Mouse (Mus musculus) C2C12 (cell line): ENCODE data around the gene Gm10160. TPM values are rescaled to one million over a fixed set of nuclear protein-coding genes. Genes with fewer than 3 reads are reported as not detected.

Experiments used
- H3K27me3 ChIP-seq: one replicate; pipeline ENCODE4 v1.6.1; 2011; ENCODE audit not compliant: control insufficient read depth, insufficient read depth, insufficient read length
- H3K36me3 ChIP-seq: one replicate; pipeline ENCODE4 v1.6.1; 2011; ENCODE audit not compliant: control insufficient read depth, insufficient read depth
- H3K4me3 ChIP-seq: one replicate; pipeline ENCODE4 v1.5.1; 2011; ENCODE audit warnings: mild to moderate bottlenecking, control low read depth; ENCODE audit not compliant: poor library complexity, insufficient read depth, severe bottlenecking
- H3K79me2 ChIP-seq: one replicate; pipeline ENCODE4 v1.6.1; 2011; ENCODE audit not compliant: control insufficient read depth, insufficient read depth
- H3K79me3 ChIP-seq: one replicate; pipeline ENCODE4 v1.6.1; 2011; ENCODE audit warnings: low read depth, control low read depth
- H3ac ChIP-seq: one replicate; pipeline ENCODE3; 2011; ENCODE audit warnings: low read depth; ENCODE audit not compliant: control insufficient read depth, insufficient read length
- CEBPB ChIP-seq: IDR thresholded peaks from one replicate; pipeline ENCODE4 v1.6.1; 2011; ENCODE audit warnings: low read depth, mild to moderate bottlenecking, control low read depth, moderate library complexity
- CTCF ChIP-seq: IDR thresholded peaks from one replicate; pipeline ENCODE4 v1.5.1; 2011; ENCODE audit not compliant: control insufficient read depth, insufficient read depth, insufficient read length
- FOSL1 ChIP-seq: IDR thresholded peaks from one replicate; pipeline ENCODE4 v1.8.0; 2011; ENCODE audit warnings: mild to moderate bottlenecking, low read length; ENCODE audit not compliant: poor library complexity, insufficient read depth, severe bottlenecking
- MAX ChIP-seq: IDR thresholded peaks from one replicate; pipeline ENCODE4 v1.6.1; 2011; ENCODE audit warnings: mild to moderate bottlenecking, control low read depth
- MYOD1 ChIP-seq: IDR thresholded peaks from one replicate; pipeline ENCODE4 v1.6.1; 2011; ENCODE audit warnings: low read depth; ENCODE audit not compliant: control insufficient read depth, insufficient read length
- MYOG ChIP-seq: IDR thresholded peaks from one replicate; pipeline ENCODE4 v1.6.1; 2011; ENCODE audit not compliant: control insufficient read depth, insufficient read length; ENCODE audit errors: extremely low read depth
- USF1 ChIP-seq: IDR thresholded peaks from one replicate; pipeline ENCODE4 v1.6.1; 2011; ENCODE audit warnings: low read depth, mild to moderate bottlenecking, control low read depth, moderate library complexity
- polyA plus RNA-seq: library from polyadenylated mRNA; unstranded; fragments of >200 nt; fragmentation: generic; extraction: Trizol; gene quantifications from one replicate; pipeline ENCODE4 v1.2.1, GENCODE M21; 2012; ENCODE audit warnings: missing spikeins

Gene Gm10160
- polyA plus RNA-seq, 1 experiment, result not detected

DNA sequence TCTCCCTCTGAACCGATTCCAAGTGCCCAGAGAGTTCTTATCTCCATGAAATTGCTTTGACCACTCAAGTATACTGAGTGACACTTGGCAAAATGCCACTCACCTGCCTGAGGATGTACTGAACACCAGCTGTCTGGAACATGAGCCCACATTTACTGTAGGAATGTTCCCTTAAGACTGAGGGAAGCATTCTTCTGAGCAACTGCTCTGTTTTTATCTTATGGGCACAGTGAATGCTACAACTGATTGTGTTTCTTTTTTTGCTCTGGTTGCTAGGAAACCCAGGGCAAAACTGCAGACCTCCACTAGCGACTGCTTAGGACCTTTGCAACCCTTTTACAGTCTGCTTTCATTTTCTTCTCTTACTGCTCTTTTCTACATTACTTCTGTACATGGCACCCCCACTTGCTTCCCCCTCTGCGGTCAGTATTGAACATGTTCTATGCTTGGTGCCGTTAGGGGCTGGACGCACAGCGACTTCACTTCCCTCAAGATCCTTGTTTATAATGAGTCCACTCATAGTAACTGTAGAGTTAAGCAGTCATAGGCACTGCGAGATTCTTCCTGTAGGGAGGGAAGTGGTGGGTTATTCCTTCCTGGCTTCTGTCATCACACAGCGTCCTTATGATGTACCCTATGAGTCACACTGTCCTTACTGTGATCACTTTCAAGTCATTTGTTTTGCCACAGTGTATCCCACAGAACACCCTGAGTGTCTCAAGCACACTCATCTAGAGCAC lies 856 bp downstream of the Gm10160 start:
- Histone ChIP-seq H3K27me3 (peaks cover 32% of the 10 kb centered on the region), H3K4me3 (no peak overlapping the region), H3K36me3 (no peaks in the 10 kb centered on the region), H3K79me3 (no peaks in the 10 kb centered on the region), H3ac (no peak overlapping the region), H3K79me2 (no peaks in the 10 kb centered on the region)
- TF ChIP-seq MYOD1, result no peak
- no peak for TF ChIP-seq CEBPB
- TF ChIP-seq CTCF, result no peak
- no peak for TF ChIP-seq MAX
- TF ChIP-seq USF1, result no peak
- TF ChIP-seq FOSL1, result no peak
- no peak for TF ChIP-seq MYOG

DNA sequence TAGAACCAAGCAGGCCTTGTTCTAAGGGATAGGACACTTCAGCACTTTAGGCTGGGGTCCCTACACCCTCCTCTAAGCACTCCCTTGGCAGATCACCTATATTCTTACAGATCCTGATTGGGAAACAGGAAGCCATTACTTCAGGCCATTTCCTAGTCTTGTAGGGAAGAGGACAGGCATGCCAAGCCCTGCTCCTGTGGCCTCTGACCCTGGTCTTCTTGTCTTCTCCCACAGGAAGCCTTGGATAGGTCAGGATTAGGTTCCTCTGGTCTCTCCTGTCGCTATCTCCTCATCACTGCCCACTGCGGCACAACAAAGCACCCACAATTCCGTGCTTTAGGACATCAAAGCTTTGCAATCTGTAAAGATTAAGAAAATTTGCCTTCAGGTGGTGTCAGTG lies 3.9 kb downstream of the Gm10160 start:
- H3K79me2 ChIP-seq, result no peaks in the 10 kb centered on the region
- H3K4me3 ChIP-seq, result no peak overlapping the region
- no peaks in the 10 kb centered on the region for H3K79me3 ChIP-seq
- no peaks in the 10 kb centered on the region for H3K36me3 ChIP-seq
- peaks cover 12% of the 10 kb centered on the region for H3K27me3 ChIP-seq
- TF ChIP-seq MAX (no peak), FOSL1 (no peak), MYOD1 (no peak), CEBPB (no peak), MYOG (no peak), USF1 (no peak), CTCF (no peak)
- no peak overlapping the region for H3ac ChIP-seq

DNA sequence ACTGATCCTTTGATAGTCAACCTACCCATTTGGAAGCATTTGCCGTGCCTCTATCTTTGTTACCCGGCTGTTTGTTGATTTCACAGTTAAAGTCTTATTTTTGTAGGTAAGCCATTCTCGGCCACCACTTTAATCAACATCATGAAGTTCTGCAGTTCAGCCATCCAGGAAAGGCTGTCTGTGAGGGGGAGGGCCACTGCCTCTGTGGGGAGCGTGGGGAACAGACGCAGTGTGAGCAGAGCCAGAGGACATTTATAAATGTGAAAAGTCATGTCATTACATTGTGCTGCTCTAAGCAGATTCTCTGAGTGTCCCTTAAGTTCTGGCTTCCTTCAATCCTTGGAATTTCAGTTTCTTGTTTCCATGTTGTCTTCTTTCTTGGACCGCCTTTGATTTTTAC lies 5.4 kb downstream of the Gm10160 start:
- TF ChIP-seq MYOD1 (no peak), USF1 (no peak), CTCF (no peak), MAX (no peak), FOSL1 (no peak)
- H3K27me3 ChIP-seq, result peaks cover 6% of the 10 kb centered on the region
- H3K36me3 ChIP-seq, result no peaks in the 10 kb centered on the region
- H3K79me2 ChIP-seq, result no peaks in the 10 kb centered on the region
- no peak overlapping the region for H3K4me3 ChIP-seq
- no peaks in the 10 kb centered on the region for H3K79me3 ChIP-seq
- H3ac ChIP-seq, result no peak overlapping the region

DNA sequence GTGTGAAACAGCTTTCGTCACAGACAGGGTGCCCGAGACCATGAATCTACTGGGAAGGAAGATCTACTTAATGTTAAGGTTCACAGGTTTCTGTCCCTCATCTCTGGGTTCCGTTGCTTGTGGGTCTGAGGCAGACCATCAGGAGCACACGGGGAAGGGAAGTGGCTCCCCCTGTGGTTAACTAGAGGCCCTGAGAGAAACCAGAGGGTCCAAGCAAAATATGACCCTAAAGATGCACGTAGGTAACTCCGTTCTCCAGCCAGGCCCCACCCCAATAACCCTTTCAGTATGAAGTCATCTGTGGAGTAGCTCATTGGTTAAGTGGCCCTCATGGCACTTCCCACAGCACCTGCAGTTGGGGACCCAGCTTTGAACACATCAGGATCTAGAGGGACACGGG lies 6.0 kb downstream of the Gm10160 start:
- TF ChIP-seq USF1 (no peak), CEBPB (no peak), MYOD1 (no peak)
- Histone ChIP-seq H3K27me3 (peaks cover 6% of the 10 kb centered on the region), H3ac (no peak overlapping the region), H3K79me3 (no peaks in the 10 kb centered on the region), H3K79me2 (no peaks in the 10 kb centered on the region), H3K4me3 (no peak overlapping the region), H3K36me3 (no peaks in the 10 kb centered on the region)

DNA sequence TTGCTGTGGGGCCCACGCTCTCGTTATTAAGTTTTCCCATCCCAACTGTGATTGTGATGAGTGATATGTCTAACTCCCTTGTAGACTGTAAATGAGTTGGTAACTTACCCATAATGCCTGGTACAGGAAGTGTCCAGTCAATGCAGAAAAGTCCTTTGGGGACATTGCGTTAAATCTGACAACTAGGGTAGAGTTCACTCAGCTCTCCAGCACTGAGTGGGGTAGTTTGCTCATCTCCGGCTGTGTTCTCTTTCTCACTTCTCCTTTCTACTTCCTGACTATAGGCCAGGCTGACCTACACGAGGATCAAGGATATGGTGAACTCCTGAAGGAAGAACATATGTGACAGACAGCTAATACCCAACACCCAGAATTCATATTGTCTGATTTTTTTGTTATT lies 6.4 kb downstream of the Gm10160 start:
- H3ac ChIP-seq, result no peak overlapping the region
- H3K4me3 ChIP-seq, result no peak overlapping the region
- no peaks in the 10 kb centered on the region for H3K36me3 ChIP-seq
- H3K79me3 ChIP-seq, result no peaks in the 10 kb centered on the region
- H3K27me3 ChIP-seq, result peaks cover 6% of the 10 kb centered on the region
- no peaks in the 10 kb centered on the region for H3K79me2 ChIP-seq
- TF ChIP-seq FOSL1 (no peak), MYOG (no peak), CEBPB (no peak), USF1 (no peak), CTCF (no peak), MAX (no peak), MYOD1 (no peak)

DNA sequence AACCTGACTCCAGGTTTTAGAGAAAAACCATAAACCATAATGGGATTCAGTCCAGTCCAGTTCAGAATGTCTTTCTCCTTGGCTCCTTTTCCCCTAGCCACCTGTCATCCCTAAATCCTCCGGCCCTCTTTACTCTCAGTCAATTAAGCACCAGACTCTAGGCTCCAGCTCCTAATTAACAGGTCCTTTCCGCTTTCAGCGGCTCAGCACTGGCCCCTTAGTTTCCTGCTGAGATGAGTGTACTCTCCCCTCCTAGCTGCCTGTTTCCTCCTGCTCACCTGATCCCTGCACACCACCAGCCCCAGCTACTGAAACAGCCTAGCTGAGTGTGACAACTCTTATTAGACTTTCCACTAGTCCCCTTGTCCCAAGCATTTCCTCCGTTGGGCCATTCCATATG lies 7.8 kb downstream of the Gm10160 start:
- Histone ChIP-seq H3K4me3 (no peak overlapping the region), H3K79me2 (no peaks in the 10 kb centered on the region), H3K27me3 (peaks cover 10% of the 10 kb centered on the region), H3K79me3 (no peaks in the 10 kb centered on the region), H3ac (no peak overlapping the region), H3K36me3 (no peaks in the 10 kb centered on the region)
- no peak for TF ChIP-seq USF1
